Mouse (Mus musculus): ENCODE measurements around the gene Gm5773.
"Not testable (repeated sequence)": the region's sequence is repeated elsewhere in the genome, so short reads cannot be mapped to it uniquely, and the experiment has no call there.

Gene Gm5773

DNA sequence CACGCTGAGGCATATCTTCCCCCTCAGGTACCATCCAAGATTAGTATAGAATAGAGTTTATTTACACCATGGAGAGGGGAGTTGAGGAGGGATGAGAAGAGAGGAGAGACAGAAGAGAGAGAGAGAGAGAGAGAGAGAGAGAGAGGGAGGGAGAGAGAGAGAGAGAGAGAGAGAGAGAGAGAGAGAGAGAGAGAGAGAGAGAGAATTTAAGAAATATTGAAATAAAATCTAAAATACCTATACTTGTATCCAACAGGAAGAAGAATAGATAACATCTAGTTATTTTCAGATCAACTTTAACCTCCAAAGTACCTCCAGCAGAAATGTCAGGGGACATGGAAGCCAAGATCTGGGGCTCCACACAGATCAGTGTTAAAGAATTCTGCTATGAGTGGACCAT lies at the start of gene Gm5773:
Gene Gm5773 (plus strand): TSS at position 301 of the 400 bp plus-strand sequence.
- not testable (repeated sequence) for DNase-seq (ENCODE audit: low spot score)

DNA sequence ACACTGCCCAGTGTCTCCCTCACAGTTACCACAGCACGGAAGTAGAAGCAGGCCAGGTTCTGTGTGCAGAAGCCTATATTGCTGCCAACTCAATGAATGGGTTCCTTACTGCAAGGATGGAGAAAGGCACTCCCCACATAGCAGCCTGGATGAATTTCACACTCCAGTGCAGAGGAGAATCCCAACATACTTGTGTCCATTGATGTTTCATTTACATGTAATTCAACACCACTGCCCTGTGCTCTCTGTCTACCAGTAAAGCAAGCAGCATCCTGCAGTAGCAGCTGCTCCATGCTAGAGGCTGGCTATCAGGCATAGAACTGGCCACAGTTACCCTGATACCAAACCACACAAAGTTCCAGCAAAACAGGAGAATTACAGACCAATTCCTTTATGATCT lies 27.3 kb upstream of the Gm5773 start:
- not testable (repeated sequence) for DNase-seq (ENCODE audit: low spot score)

DNA sequence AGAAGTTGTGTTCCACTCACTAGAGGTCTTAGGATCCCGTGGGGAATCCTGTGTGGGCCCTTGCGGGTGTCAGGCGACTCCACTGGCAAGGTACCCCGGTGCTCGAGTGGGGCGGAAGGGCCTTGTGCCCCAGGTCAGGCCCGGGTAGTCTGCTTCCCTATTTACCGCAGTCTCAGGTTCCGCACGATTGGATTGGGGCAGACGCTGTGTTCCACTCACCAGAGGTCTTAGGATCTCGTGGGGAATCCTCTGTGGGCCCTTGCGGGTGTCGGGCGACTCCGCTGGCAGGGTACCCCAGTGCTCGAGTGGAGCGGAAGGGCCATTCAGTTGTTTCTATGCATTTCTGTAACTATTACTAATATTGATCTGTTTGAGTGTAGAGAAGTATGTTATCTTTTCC lies 18.8 kb upstream of the Gm5773 start:
- not testable (repeated sequence) for DNase-seq (ENCODE audit: low spot score)

DNA sequence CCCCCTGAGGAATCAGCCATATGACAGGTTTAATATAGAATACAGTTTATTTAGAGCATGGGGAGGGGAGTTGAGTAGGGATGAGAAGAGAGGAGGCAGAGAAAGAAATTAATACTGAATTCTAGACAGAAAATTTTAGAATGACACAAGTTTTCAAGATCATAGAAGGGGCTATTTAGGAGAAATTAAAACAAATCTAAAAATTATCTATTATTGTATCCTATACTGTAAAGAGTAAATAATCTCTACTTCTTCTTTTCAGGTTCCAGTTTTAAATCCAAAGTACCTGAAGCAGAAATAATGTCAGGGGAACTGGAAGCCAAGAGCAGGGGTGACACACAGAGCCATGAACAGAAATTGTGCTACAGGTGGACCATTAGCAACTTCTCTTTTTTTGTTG lies 23.3 kb downstream of the Gm5773 start, which contains the start of gene Tdpoz4:
Gene Tdpoz4 (plus strand): TSS at position 301 of the 400 bp plus-strand sequence.
- not testable (repeated sequence) for DNase-seq (ENCODE audit: low spot score)

DNA sequence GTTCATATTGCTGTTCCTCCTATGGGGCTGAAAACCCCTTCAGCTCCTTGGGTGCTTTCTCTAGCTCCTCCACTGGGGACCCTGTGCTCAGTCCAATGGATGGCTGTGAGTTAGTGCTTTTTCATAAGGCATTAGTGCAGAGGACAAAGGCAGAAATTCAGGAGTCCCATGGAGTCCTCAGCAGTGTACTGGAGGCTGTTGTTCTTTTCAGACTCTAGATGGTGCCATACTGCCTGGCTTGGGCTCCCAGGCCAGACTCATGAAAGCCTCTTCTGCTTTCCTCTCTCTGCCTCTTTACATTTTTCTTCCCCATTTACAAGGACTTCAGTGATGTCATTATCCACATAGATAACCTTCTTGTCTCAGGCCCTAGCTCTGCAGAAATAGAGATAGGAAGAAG lies 40.5 kb downstream of the Gm5773 start:
- DNase-seq (ENCODE audit: low spot score): not testable (repeated sequence)
